Mouse (Mus musculus) limb, embryonic 12.5 days (tissue): ENCODE measurements around the gene Prr3. TPM values are rescaled to one million over a fixed set of nuclear protein-coding genes. Genes with fewer than 3 reads are reported as not detected.
"Not testable (repeated sequence)": the region's sequence is repeated elsewhere in the genome, so short reads cannot be mapped to it uniquely, and the experiment has no call there.

ENCODE experiments used
- ATAC-seq: fragments of 200-750 bp; cut with Nextera tagmentation; 2 replicates; pipeline ENCODE4 v1.8.0; 2017; ENCODE audit warnings: low read depth, moderate TSS enrichment; ENCODE audit not compliant: insufficient number of reproducible peaks, insufficient read depth, low FRiP score, low TSS enrichment
- H3K27ac ChIP-seq: fragments of 300-500 bp; sonication (generic); 2 replicates; pipeline ENCODE4 v1.5.1; 2016; ENCODE audit warnings: mild to moderate bottlenecking, moderate library complexity
- H3K27me3 ChIP-seq: fragments of 300-500 bp; sonication (generic); 2 replicates; pipeline ENCODE4 v1.6.1; 2016; ENCODE audit warnings: mild to moderate bottlenecking, moderate library complexity
- H3K36me3 ChIP-seq: fragments of 300-500 bp; sonication (generic); 2 replicates; pipeline ENCODE4 v1.6.1; 2016; ENCODE audit warnings: mild to moderate bottlenecking, moderate library complexity
- H3K4me1 ChIP-seq: fragments of 300-500 bp; sonication (generic); replicated peaks from 2 replicates; pipeline ENCODE4 v1.6.1; 2016
- H3K4me2 ChIP-seq: fragments of 300-500 bp; sonication (generic); 2 replicates; pipeline ENCODE4 v1.6.1; 2016; ENCODE audit warnings: mild to moderate bottlenecking, moderate library complexity
- H3K4me3 ChIP-seq: fragments of 300-500 bp; sonication (generic); replicated peaks from 2 replicates; pipeline ENCODE4 v1.5.1; 2016; ENCODE audit warnings: mild to moderate bottlenecking
- H3K9ac ChIP-seq: fragments of 300-500 bp; sonication (generic); replicated peaks from 2 replicates; pipeline ENCODE4 v1.6.1; 2016; ENCODE audit warnings: mild to moderate bottlenecking, moderate library complexity
- H3K9me3 ChIP-seq: fragments of 300-500 bp; sonication (generic); 2 replicates; pipeline ENCODE4 v1.6.1; 2016; ENCODE audit warnings: mild to moderate bottlenecking, moderate library complexity
- WGBS: fragments of 180-500 bp; shearing (Covaris S2); methylation state at CpG from one replicate; pipeline ENCODE4 v1.1.7; 2016; 5-methylcytosine and 5-hydroxymethylcytosine counted together
- polyA plus RNA-seq: library from polyadenylated mRNA; unstranded; fragments of >200 nt; fragmentation: Nextera tagmentation; extraction: Ambion mirVana; gene quantifications from 2 replicates; pipeline ENCODE4 v1.2.1, GENCODE M21; 2016

Gene Prr3
- polyA plus RNA-seq, 1 experiment from 2014 or later, result 39.0 TPM

- no peaks in the 10 kb centered on the region for H3K27me3 ChIP-seq
- WGBS, result under 1% methylated on average over 68 of the region's 68 CpGs
- H3K4me1 ChIP-seq, result peaks cover 17% of the 10 kb centered on the region
- H3K9ac ChIP-seq, result peak within 1 kb of the TSS; percentile 86
- H3K27ac ChIP-seq, result peak within 1 kb of the TSS; percentile 69
- ATAC-seq, result peak; percentile 95
- H3K4me2 ChIP-seq, result peak within 1 kb of the TSS; percentile 86
- H3K36me3 ChIP-seq, result peaks cover 57% of the 10 kb centered on the region
- peak within 1 kb of the TSS; percentile 89 for H3K4me3 ChIP-seq
- H3K9me3 ChIP-seq, result no peaks in the 10 kb centered on the region
Observed at GRCm38 (mm10) chr17:35969418-35970389, 10.3 kb downstream of the Prr3 start, which contains the start of gene Abcf1. Gene Abcf1, minus strand, starts transcription at chr17:35969761.

GRCm38 (mm10) chr17:35967621-35968020 lies 12.4 kb downstream of the Prr3 start:
- no peak overlapping the region for H3K4me3 ChIP-seq
- ATAC-seq, result no peak
- H3K27me3 ChIP-seq, result no peaks in the 10 kb centered on the region
- WGBS, result 90% methylated on average over 2 of the region's 2 CpGs
- H3K36me3 ChIP-seq, result peaks cover 61% of the 10 kb centered on the region
- H3K9me3 ChIP-seq, result no peaks in the 10 kb centered on the region
- H3K4me1 ChIP-seq, result peaks cover 17% of the 10 kb centered on the region
- H3K9ac ChIP-seq, result no peak overlapping the region
- no peak overlapping the region for H3K4me2 ChIP-seq
- H3K27ac ChIP-seq, result no peak overlapping the region

DNA sequence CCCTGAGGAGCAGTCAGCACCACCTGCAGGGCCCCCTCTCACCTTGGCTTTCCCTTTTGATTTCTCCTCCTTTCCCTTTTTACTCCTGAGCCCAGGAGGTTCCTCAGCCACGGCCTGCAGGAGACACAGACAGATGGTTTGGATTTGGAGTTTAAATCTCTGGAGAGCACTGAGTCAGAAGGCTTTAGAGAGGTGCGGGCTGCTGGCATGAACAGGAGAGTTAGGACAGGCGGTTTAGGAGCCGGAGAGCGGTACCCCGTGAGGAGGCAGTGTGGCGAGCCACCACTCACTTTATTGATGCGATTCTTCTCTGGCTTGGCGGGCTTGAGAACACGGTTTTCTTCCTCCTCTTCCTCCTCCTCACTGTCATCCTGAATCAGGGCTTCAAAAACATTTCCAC lies 16.8 kb downstream of the Prr3 start:
- Histone ChIP-seq H3K27ac (no peak overlapping the region), H3K27me3 (no peaks in the 10 kb centered on the region), H3K36me3 (peaks cover 96% of the 10 kb centered on the region), H3K4me3 (no peak overlapping the region), H3K4me1 (peaks cover 2% of the 10 kb centered on the region; the same call in 1 of the 2 replicates), H3K4me2 (no peak overlapping the region), H3K9me3 (no peaks in the 10 kb centered on the region), H3K9ac (no peak overlapping the region)
- 84% methylated on average over 10 of the region's 10 CpGs for WGBS
- no peak for ATAC-seq

GRCm38 (mm10) chr17:35958533-35959223 lies 21.4 kb downstream of the Prr3 start:
- no peak for ATAC-seq
- Histone ChIP-seq H3K27ac (no peak overlapping the region), H3K27me3 (no peaks in the 10 kb centered on the region), H3K9me3 (no peaks in the 10 kb centered on the region), H3K4me1 (no peaks in the 10 kb centered on the region), H3K4me3 (no peak overlapping the region), H3K4me2 (no peak overlapping the region), H3K36me3 (peaks cover 91% of the 10 kb centered on the region), H3K9ac (no peak overlapping the region)
- 94% methylated on average over 15 of the region's 15 CpGs for WGBS

GRCm38 (mm10) chr17:35954665-35955064 lies 25.4 kb downstream of the Prr3 start:
- Histone ChIP-seq H3K4me3 (no peak overlapping the region), H3K4me2 (no peak overlapping the region), H3K9me3 (no peaks in the 10 kb centered on the region), H3K27me3 (no peaks in the 10 kb centered on the region), H3K9ac (no peak overlapping the region), H3K4me1 (no peaks in the 10 kb centered on the region), H3K36me3 (peaks cover 51% of the 10 kb centered on the region), H3K27ac (no peak overlapping the region)
- 82% methylated on average over 8 of the region's 8 CpGs for WGBS
- ATAC-seq, result no peak

GRCm38 (mm10) chr17:35952559-35952958 lies 27.5 kb downstream of the Prr3 start:
- H3K36me3 ChIP-seq, result peaks cover 30% of the 10 kb centered on the region
- H3K4me1 ChIP-seq, H3K27me3 ChIP-seq, H3K9me3 ChIP-seq, H3K27ac ChIP-seq, H3K4me3 ChIP-seq, H3K9ac ChIP-seq, H3K4me2 ChIP-seq, ATAC-seq: not testable (repeated sequence)
- WGBS, result 89% methylated on average over 3 of the region's 3 CpGs

- peaks cover 14% of the 10 kb centered on the region; the same call in 1 of the 2 replicates for H3K36me3 ChIP-seq
- H3K27ac ChIP-seq, H3K4me3 ChIP-seq, H3K4me2 ChIP-seq, H3K27me3 ChIP-seq, H3K4me1 ChIP-seq, H3K9me3 ChIP-seq, ATAC-seq, H3K9ac ChIP-seq: not testable (repeated sequence)
Observed at GRCm38 (mm10) chr17:35950946-35951345, 29.1 kb downstream of the Prr3 start.

GRCm38 (mm10) chr17:35939941-35940340 lies 40.1 kb downstream of the Prr3 start:
- Histone ChIP-seq H3K4me2 (no peak overlapping the region), H3K9me3 (no peaks in the 10 kb centered on the region), H3K4me3 (no peak overlapping the region), H3K27ac (no peak overlapping the region), H3K4me1 (no peaks in the 10 kb centered on the region), H3K27me3 (no peaks in the 10 kb centered on the region), H3K9ac (no peak overlapping the region), H3K36me3 (no peaks in the 10 kb centered on the region)
- no peak for ATAC-seq
- 67% methylated on average over 1 of the region's 1 CpGs for WGBS

GRCm38 (mm10) chr17:35939108-35939507 lies 40.9 kb downstream of the Prr3 start:
- WGBS, result 44% methylated on average over 2 of the region's 2 CpGs
- ATAC-seq, result no peak
- Histone ChIP-seq H3K27me3 (no peaks in the 10 kb centered on the region), H3K9ac (no peak overlapping the region), H3K9me3 (no peaks in the 10 kb centered on the region), H3K4me1 (no peaks in the 10 kb centered on the region), H3K27ac (no peak overlapping the region), H3K4me2 (no peak overlapping the region), H3K4me3 (no peak overlapping the region), H3K36me3 (no peaks in the 10 kb centered on the region)

- Histone ChIP-seq H3K36me3 (no peaks in the 10 kb centered on the region), H3K27ac (no peak overlapping the region), H3K4me2 (no peak overlapping the region), H3K27me3 (no peaks in the 10 kb centered on the region), H3K4me1 (no peaks in the 10 kb centered on the region), H3K9ac (no peak overlapping the region), H3K9me3 (no peaks in the 10 kb centered on the region), H3K4me3 (no peak overlapping the region)
- ATAC-seq, result peak; percentile 66; the same call in 1 of the 2 replicates
- WGBS, result 48% methylated on average over 2 of the region's 2 CpGs
Observed at GRCm38 (mm10) chr17:35937700-35938348, 42.2 kb downstream of the Prr3 start.

- H3K36me3 ChIP-seq, result peaks cover 16% of the 10 kb centered on the region
- not testable (repeated sequence) for H3K4me2 ChIP-seq, H3K27ac ChIP-seq, H3K4me3 ChIP-seq, H3K9ac ChIP-seq, H3K27me3 ChIP-seq, H3K9me3 ChIP-seq, ATAC-seq, H3K4me1 ChIP-seq
- 87% methylated on average over 14 of the region's 14 CpGs for WGBS
Observed at GRCm38 (mm10) chr17:35935763-35936162, 44.3 kb downstream of the Prr3 start.
